Mouse (Mus musculus): ENCODE data around the gene Upk3b.

The Upk3b gene

GRCm38 (mm10) chr5:136038258-136039214 is at the start of gene Upk3b:
Gene Upk3b, plus strand, starts transcription at chr5:136038496.
- DNase-seq (ENCODE audit: low spot score) = peak; percentile 65

GRCm38 (mm10) chr5:135990601-135991000 is 47.7 kb upstream of the Upk3b start:
- DNase-seq (ENCODE audit: low spot score) = no peak

DNA sequence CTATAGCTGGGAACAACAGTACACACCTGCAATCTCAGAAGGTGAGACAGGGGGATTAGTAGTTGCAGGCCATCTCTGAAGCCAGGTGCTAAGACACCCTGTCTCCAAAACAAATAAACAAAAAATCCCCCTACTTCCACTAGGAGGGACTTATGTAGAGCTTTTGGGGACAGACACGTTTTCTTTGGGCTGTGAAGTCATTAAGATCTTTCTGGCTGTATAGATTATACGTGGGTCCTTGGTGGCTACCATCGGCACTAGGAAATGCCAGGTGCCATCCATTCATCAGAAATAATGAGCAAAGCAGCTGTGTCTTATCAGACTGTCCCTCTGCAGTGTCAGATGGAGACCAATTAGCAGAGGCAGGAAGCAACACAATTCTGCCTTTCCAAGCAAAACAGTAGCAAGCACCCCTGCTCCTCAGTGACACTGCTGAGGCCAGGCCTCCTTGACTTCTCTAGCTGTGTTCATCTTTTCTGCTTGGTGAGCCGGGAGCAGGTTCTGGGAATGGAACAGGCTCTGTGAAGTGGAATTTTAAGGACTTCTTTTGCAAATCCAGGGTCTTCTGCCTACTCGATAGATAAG is 44.8 kb upstream of the Upk3b start:
- no peak for DNase-seq (ENCODE audit: low spot score)

GRCm38 (mm10) chr5:135994335-135994724 is 44.0 kb upstream of the Upk3b start:
- DNase-seq (ENCODE audit: low spot score) = no peak

GRCm38 (mm10) chr5:135994725-135995687 is 43.3 kb upstream of the Upk3b start, which contains the start of gene Dtx2:
Gene Dtx2, plus strand, starts transcription at chr5:135994800.
- peak; percentile 89 for DNase-seq (ENCODE audit: low spot score)

- DNase-seq (ENCODE audit: low spot score) = no peak
Measured at GRCm38 (mm10) chr5:135996162-135996561, 42.1 kb upstream of the Upk3b start.

GRCm38 (mm10) chr5:136001222-136001621 is 37.1 kb upstream of the Upk3b start:
- DNase-seq (ENCODE audit: low spot score) = no peak

DNA sequence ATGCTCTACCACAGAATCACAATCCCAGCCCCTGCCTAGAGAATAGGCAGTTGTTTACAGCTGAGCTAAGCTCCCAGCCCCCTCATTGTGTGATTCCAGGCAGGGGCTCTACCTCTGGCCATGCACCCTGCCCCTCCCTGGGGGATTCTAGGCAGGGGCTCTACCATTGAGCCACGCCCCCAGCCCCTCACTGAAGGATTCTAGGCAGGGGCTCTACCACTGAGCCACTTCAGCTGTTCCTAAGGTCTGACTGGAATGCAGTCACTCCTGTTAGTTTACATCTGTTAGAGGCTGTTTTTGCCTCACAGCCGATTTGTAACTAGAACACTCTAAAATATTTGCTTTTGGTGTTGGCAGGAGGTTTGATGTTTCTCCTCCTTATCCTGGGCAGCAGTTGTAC is 36.0 kb upstream of the Upk3b start:
- no peak for DNase-seq (ENCODE audit: low spot score)

GRCm38 (mm10) chr5:136002751-136003151 is 35.5 kb upstream of the Upk3b start:
- DNase-seq (ENCODE audit: low spot score) = no peak

- no peak for DNase-seq (ENCODE audit: low spot score)
Measured at GRCm38 (mm10) chr5:136004537-136004936, 33.8 kb upstream of the Upk3b start.

DNA sequence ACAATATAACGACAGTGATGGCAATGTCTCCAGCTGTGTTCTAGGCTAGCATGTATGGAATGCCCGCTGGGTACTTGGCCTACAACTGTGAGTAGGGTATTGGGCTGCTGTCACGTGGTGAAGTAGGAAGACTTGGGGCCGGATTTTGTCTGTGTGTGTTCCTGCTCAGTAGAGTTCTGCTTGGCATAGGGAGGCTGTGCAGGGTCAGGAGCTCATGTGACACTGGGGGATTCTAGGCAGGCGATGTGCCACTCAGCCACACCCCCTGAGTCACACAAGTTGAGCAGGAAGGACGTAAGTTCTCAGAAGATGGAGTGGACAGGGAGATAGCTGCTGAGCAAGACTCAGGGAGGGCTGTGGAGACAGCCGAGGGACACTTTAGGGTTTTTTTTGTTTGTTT is 30.6 kb upstream of the Upk3b start:
- no peak for DNase-seq (ENCODE audit: low spot score)

- DNase-seq (ENCODE audit: low spot score) = no peak
Measured at GRCm38 (mm10) chr5:136014877-136015276, 23.4 kb upstream of the Upk3b start.

DNA sequence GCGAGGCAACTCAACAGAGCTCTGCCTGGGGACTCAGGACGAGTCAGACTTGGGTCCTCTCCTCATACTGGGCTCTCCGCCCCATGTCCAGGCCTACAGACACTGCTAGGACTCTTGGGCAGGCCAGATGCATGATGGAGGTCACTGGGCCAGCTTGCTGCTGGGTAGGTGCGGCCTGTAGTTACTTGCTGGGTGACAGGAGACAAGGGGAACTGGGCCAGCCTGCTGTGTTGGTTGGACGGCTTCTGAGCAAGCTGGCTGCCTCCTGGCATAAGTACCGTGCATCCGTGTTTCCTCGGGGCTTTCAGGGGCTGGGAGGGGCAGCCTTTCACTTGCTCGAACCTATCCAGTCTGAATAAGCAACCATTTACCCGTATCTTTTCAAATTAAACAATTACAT is 22.7 kb upstream of the Upk3b start:
- no peak for DNase-seq (ENCODE audit: low spot score)

- DNase-seq (ENCODE audit: low spot score) = no peak
Measured at GRCm38 (mm10) chr5:136016014-136016876, 22.1 kb upstream of the Upk3b start.

DNA sequence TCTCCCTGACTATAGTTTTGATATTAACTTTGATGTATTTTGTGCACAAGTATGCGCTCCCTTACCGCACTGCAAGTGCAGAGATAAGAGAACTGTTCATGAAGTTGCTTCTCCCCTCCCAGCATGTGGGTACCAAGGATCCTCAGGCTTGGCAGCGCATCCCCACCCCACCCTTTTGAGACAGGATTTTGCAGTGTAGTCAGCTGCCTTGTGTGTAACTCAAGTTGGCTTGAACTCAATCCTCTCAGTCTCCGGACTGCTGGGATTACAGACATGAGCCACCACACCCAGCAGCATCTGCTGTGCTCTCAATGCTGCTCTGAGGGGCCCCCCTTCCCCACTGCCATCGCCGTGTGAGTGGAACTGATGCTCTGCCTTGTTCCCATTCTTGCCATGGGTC is 21.0 kb upstream of the Upk3b start:
- no peak for DNase-seq (ENCODE audit: low spot score)

GRCm38 (mm10) chr5:136018726-136019125 is 19.6 kb upstream of the Upk3b start:
- DNase-seq (ENCODE audit: low spot score) = no peak

GRCm38 (mm10) chr5:136019907-136020306 is 18.4 kb upstream of the Upk3b start:
- DNase-seq (ENCODE audit: low spot score) = peak; percentile 46

DNA sequence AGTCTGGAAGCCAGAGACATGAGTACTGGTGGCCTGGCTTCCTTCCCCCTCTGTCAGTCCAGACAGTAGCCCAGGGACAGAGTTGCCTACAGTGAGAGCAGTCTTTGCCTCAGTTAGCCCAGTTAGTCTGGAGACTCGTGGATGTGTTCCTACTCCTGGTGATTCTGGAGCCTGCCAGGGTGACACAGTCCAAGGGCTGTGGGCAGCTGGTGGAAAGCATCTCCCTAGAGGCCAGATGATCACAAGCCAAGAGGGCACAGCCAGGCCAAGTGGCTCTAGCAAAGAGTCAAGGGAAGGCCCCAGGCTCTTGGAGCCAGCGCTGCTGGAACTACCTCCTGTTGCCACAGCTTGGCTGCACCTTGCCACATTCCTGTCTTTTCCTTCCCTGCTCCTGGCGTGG is 12.6 kb upstream of the Upk3b start:
- DNase-seq (ENCODE audit: low spot score) = no peak

GRCm38 (mm10) chr5:136026859-136027258 is 11.4 kb upstream of the Upk3b start:
- DNase-seq (ENCODE audit: low spot score) = no peak

DNA sequence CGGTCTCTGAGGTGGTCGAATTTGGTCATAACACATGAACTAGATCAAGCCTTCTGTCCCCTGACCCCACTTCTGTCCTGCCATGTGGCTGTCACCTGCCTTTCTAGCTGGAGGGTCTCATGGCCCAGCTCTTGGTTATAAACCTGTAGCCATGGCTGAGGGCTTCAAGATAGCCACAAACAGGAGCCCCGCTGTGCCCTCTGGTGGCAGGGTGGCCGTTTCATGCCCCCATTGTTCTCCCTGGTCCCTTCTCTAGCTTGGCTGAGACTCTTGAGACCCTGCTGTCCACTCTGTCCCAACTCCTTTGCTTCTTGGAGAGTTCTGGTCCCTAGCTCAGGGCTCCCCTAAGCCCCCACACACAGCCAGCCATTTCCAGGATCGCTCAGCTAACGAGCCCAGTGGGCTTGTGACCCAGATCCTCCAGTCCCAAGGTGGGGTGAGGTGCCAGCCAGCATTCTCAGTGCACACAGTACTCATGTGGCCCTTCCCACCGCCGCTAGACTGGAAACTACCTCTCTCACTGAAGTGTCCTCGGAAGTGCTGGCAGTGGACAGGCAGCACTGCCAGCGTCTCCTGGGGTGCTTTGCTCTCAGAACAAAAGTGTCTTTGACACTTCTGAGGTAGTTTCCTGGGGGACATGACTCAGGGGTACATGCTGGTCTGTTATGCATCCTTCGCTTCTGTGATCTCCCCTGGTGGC is 10.5 kb upstream of the Upk3b start:
- DNase-seq (ENCODE audit: low spot score) = no peak

DNA sequence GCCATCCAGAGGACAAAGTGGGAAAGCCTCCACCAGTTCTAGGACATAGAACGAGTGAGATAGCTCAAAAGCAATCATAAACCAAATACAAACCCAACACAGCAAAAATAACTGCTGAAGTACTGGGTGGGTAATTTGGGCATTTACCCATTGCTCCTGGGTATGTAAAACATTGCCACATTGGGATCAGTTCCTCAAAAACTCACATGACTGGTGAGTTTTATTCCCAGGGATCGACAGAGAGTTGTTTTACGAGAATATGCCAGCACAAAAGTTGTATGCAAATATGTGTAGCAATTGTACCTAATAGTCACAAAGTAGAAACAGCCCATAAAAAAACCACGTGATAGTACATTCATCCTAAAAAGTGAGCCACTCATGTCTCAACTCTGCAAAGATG is 3.4 kb upstream of the Upk3b start:
- DNase-seq (ENCODE audit: low spot score) = no peak
